Mouse (Mus musculus): ENCODE results near the gene Gm6502. TPM values are rescaled to one million over a fixed set of nuclear protein-coding genes. Genes with fewer than 3 reads are reported as not detected.

The Gm6502 gene
- 0.16 TPM for polyA plus RNA-seq (2017; shearing (Covaris generic))

GRCm38 (mm10) chr5:94314135-94314534 lies at the start of gene Gm6502:
Gene Gm6502 (plus strand): TSS chr5:94314435.

GRCm38 (mm10) chr5:94306696-94307095 lies 7.5 kb upstream of the Gm6502 start, which contains the start of gene A430089I19Rik:
Gene A430089I19Rik (minus strand): TSS chr5:94306796.

GRCm38 (mm10) chr5:94339449-94339848 lies 25.2 kb downstream of the Gm6502 start, which contains the start of gene AA792892:
Gene AA792892 (plus strand): TSS chr5:94339749.

Other genes starting within 250 kb of the Gm6502 start
- not detected for gene BC061212, start 243.9 kb upstream of the Gm6502 start, polyA plus RNA-seq (2017; shearing (Covaris generic))
- gene Gm6351, start 238.1 kb upstream of the Gm6502 start, polyA plus RNA-seq (2017; shearing (Covaris generic)) = 0.22 TPM
- gene Gm3106, start 96.4 kb upstream of the Gm6502 start, polyA plus RNA-seq (2017; shearing (Covaris generic)) = 0.12 TPM
- gene A430089I19Rik, start 7.6 kb upstream of the Gm6502 start, polyA plus RNA-seq (2017; shearing (Covaris generic)) = not detected
- gene AA792892, start 25.3 kb downstream of the Gm6502 start, polyA plus RNA-seq (2017; shearing (Covaris generic)) = not detected
- not detected for gene Gm7682, start 131.3 kb downstream of the Gm6502 start, polyA plus RNA-seq (2017; shearing (Covaris generic))
- not detected for gene Gm3139, start 211.9 kb downstream of the Gm6502 start, polyA plus RNA-seq (2017; shearing (Covaris generic))